Mouse (Mus musculus) small intestine, adult 2 months (tissue): ENCODE data around the gene Apopt1.

Source experiments
- CTCF ChIP-seq: fragments of 200-500 bp; IDR thresholded peaks from 2 replicates; pipeline ENCODE4 v1.5.1; 2012; ENCODE audit warnings: low read depth, mild to moderate bottlenecking, control low read depth, inconsistent platforms, low read length, moderate library complexity, mixed read lengths; ENCODE audit not compliant: insufficient replicate concordance, insufficient read length; ENCODE audit errors: extremely low read depth
- POLR2A ChIP-seq: fragments of 200-500 bp; IDR thresholded peaks from 2 replicates; pipeline ENCODE4 v1.6.1; 2012; ENCODE audit warnings: low read depth, mild to moderate bottlenecking, control low read depth, inconsistent platforms, low read length, moderate library complexity

GRCm38 (mm10) chr12:111704609-111705008 is 8.5 kb upstream of the Apopt1 start:
- TF ChIP-seq CTCF (no peak), POLR2A (no peak)
